Mouse (Mus musculus) testis, adult 2 months (tissue): ENCODE measurements around the gene Rhot2.

Experiments
- CTCF ChIP-seq: fragments of 200-500 bp; IDR thresholded peaks from 2 replicates; pipeline ENCODE4 v1.5.1; 2012; ENCODE audit warnings: low read depth, mild to moderate bottlenecking, inconsistent platforms, low read length, moderate library complexity; ENCODE audit not compliant: control insufficient read depth, insufficient read depth, insufficient replicate concordance
- POLR2A ChIP-seq: fragments of 200-500 bp; IDR thresholded peaks from 2 replicates; pipeline ENCODE4 v1.6.1; 2012; ENCODE audit warnings: low read depth, mild to moderate bottlenecking, inconsistent platforms, low read length, moderate library complexity; ENCODE audit not compliant: control insufficient read depth

GRCm38 (mm10) chr17:25838904-25839303, 5.7 kb downstream of the Rhot2 start:
- no peak for TF ChIP-seq CTCF
- TF ChIP-seq POLR2A, result no peak
